Mouse (Mus musculus) testis, postnatal 14 days (tissue): ENCODE measurements around the gene Pmfbp1.
"Not testable (repeated sequence)": the region's sequence is repeated elsewhere in the genome, so short reads cannot be mapped to it uniquely, and the experiment has no call there.

Experiments used
- DNase-seq: peaks from one replicate; pipeline ENCODE4 v3.0.0; 2021; ENCODE audit warnings: low spot score

The Pmfbp1 gene

GRCm38 (mm10) chr8:109493727-109494126 is at the start of gene Pmfbp1:
Gene Pmfbp1, plus strand, starts transcription at chr8:109494027.
- DNase-seq: no peak

GRCm38 (mm10) chr8:109446896-109447295 is 46.9 kb upstream of the Pmfbp1 start:
- DNase-seq: not testable (repeated sequence)

GRCm38 (mm10) chr8:109451000-109451399 is 42.8 kb upstream of the Pmfbp1 start:
- DNase-seq: no peak

- no peak for DNase-seq
Measured at GRCm38 (mm10) chr8:109455113-109455512, 38.7 kb upstream of the Pmfbp1 start.

- no peak for DNase-seq
Measured at GRCm38 (mm10) chr8:109457387-109457786, 36.4 kb upstream of the Pmfbp1 start.

- DNase-seq: no peak
Measured at GRCm38 (mm10) chr8:109458580-109458979, 35.2 kb upstream of the Pmfbp1 start.

- no peak for DNase-seq
Measured at GRCm38 (mm10) chr8:109463075-109463474, 30.8 kb upstream of the Pmfbp1 start.

GRCm38 (mm10) chr8:109463677-109464313 is 30.0 kb upstream of the Pmfbp1 start:
- DNase-seq: no peak

- no peak for DNase-seq
Measured at GRCm38 (mm10) chr8:109464451-109464891, 29.4 kb upstream of the Pmfbp1 start.

GRCm38 (mm10) chr8:109465056-109465455 is 28.8 kb upstream of the Pmfbp1 start:
- DNase-seq: no peak

GRCm38 (mm10) chr8:109465761-109466160 is 28.1 kb upstream of the Pmfbp1 start:
- no peak for DNase-seq

GRCm38 (mm10) chr8:109467516-109467915 is 26.3 kb upstream of the Pmfbp1 start:
- no peak for DNase-seq

GRCm38 (mm10) chr8:109468112-109468511 is 25.7 kb upstream of the Pmfbp1 start:
- DNase-seq: no peak

- no peak for DNase-seq
Measured at GRCm38 (mm10) chr8:109471876-109472275, 22.0 kb upstream of the Pmfbp1 start.

- no peak for DNase-seq
Measured at GRCm38 (mm10) chr8:109472400-109472799, 21.4 kb upstream of the Pmfbp1 start.

- no peak for DNase-seq
Measured at GRCm38 (mm10) chr8:109474442-109475121, 19.2 kb upstream of the Pmfbp1 start.

GRCm38 (mm10) chr8:109475436-109475835 is 18.4 kb upstream of the Pmfbp1 start:
- DNase-seq: no peak

GRCm38 (mm10) chr8:109478586-109478985 is 15.2 kb upstream of the Pmfbp1 start:
- DNase-seq: no peak

- DNase-seq: no peak
Measured at GRCm38 (mm10) chr8:109484741-109485140, 9.1 kb upstream of the Pmfbp1 start.

GRCm38 (mm10) chr8:109485530-109485929 is 8.3 kb upstream of the Pmfbp1 start:
- DNase-seq: no peak

- no peak for DNase-seq
Measured at GRCm38 (mm10) chr8:109492785-109493184, 1.0 kb upstream of the Pmfbp1 start.

- DNase-seq: no peak
Measured at GRCm38 (mm10) chr8:109494601-109495000, 774 bp downstream of the Pmfbp1 start.

- DNase-seq: no peak
Measured at GRCm38 (mm10) chr8:109497431-109497830, 3.6 kb downstream of the Pmfbp1 start.
